Mouse (Mus musculus): ENCODE results near the gene Pla2g3.

GRCm38 (mm10) chr11:3489036-3489435, 952 bp downstream of the Pla2g3 start:
- TF ChIP-seq CTCF (IDR thresholded peaks at IDR 0.05; ENCODE audit: extremely low read depth, insufficient read depth, insufficient read length, insufficient replicate concordance) (no peak), POLR2A (IDR thresholded peaks at IDR 0.05; ENCODE audit: low read depth, low read length) (no peak)
